Mouse (Mus musculus) kidney, embryonic 15.5 days (tissue): ENCODE measurements around the gene Nmral1. TPM values are rescaled to one million over a fixed set of nuclear protein-coding genes. Genes with fewer than 3 reads are reported as not detected.
"Not testable (repeated sequence)": the region's sequence is repeated elsewhere in the genome, so short reads cannot be mapped to it uniquely, and the experiment has no call there.

ENCODE experiments used
- ATAC-seq: fragments of 200-750 bp; cut with Nextera tagmentation; replicated peaks from 2 replicates; pipeline ENCODE4 v1.8.0; 2017; ENCODE audit warnings: moderate TSS enrichment; ENCODE audit not compliant: low FRiP score
- H3K27ac ChIP-seq: fragments of 300-500 bp; sonication (generic); 2 replicates; pipeline ENCODE4 v1.5.1; 2015; ENCODE audit warnings: mild to moderate bottlenecking, inconsistent platforms
- H3K27me3 ChIP-seq: fragments of 300-500 bp; sonication (generic); 2 replicates; pipeline ENCODE4 v1.6.1; 2015; ENCODE audit warnings: inconsistent platforms
- H3K36me3 ChIP-seq: fragments of 300-500 bp; sonication (generic); 2 replicates; pipeline ENCODE4 v1.6.1; 2015; ENCODE audit warnings: inconsistent platforms
- H3K4me1 ChIP-seq: fragments of 300-500 bp; sonication (generic); 2 replicates; pipeline ENCODE4 v1.6.1; 2015; ENCODE audit warnings: inconsistent platforms
- H3K4me2 ChIP-seq: fragments of 300-500 bp; sonication (generic); 2 replicates; pipeline ENCODE4 v1.6.1; 2015; ENCODE audit warnings: moderate library complexity, mild to moderate bottlenecking, inconsistent platforms
- H3K4me3 ChIP-seq: fragments of 300-500 bp; sonication (generic); replicated peaks from 2 replicates; pipeline ENCODE4 v1.5.1; 2015; ENCODE audit warnings: mild to moderate bottlenecking, inconsistent platforms
- H3K9ac ChIP-seq: fragments of 300-500 bp; sonication (generic); 2 replicates; pipeline ENCODE4 v1.6.1; 2015; ENCODE audit warnings: mild to moderate bottlenecking, inconsistent platforms
- H3K9me3 ChIP-seq: fragments of 300-500 bp; sonication (generic); replicated peaks from 2 replicates; pipeline ENCODE4 v1.6.1; 2016; ENCODE audit warnings: inconsistent platforms
- WGBS: fragments of 180-500 bp; shearing (Covaris S2); methylation state at CpG from one replicate; pipeline ENCODE4 v1.1.7; 2015; ENCODE audit warnings: mixed read lengths; 5-methylcytosine and 5-hydroxymethylcytosine counted together
- polyA plus RNA-seq: library from polyadenylated mRNA; unstranded; fragments of >200 nt; fragmentation: Nextera tagmentation; extraction: Ambion mirVana; gene quantifications from 2 replicates; pipeline ENCODE4 v1.2.1, GENCODE M21; 2015

Gene Nmral1
- 98.2 and 99.8 TPM in 2 replicates for polyA plus RNA-seq

DNA sequence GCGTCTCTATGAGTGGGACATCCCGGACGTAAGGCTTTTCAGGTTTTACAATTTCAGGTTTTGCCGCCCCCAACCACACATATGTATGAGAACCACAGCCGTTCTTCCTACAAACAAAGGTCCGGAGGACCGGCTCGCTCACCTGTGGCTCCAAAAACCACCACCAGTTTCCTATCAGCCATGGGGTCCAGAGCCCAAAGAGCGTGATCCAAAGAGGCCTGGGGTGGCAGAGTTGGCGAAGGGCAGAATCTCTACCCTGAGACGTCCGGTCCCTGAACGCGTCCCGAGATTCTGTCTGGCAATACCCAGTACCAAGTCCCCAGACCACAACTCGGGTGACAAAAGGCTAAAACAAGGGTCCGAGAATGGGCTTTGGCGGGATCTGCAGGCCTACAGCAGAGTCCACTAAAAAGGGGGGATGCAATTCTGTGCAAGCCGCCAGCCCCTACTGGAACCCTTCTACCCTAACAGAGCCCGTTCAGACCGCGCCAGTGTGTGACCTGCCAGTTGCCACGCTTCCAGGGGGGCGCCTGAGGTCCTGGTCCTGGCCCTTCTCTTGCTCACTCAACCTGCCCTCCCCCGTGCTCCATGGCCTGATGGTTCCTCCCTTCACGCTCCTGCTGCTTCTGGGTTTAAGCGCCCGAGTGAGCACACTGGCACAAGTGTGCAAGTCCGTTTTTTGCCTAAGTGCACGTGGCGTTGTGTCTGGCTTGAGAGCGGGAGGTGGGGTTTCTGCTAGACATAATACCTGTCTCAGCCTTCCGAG, at the start of gene Nmral1:
Nmral1 (minus strand) TSS at position 604 of the 766 bp plus-strand sequence.
- Histone ChIP-seq H3K4me3 (peak within 1 kb of the TSS; percentile 61), H3K4me2 (peak within 1 kb of the TSS; percentile 81), H3K9me3 (no peaks in the 10 kb centered on the region), H3K4me1 (peaks cover 20% of the 10 kb centered on the region), H3K27me3 (no peaks in the 10 kb centered on the region), H3K9ac (peak within 1 kb of the TSS; percentile 69), H3K36me3 (peaks cover 28% of the 10 kb centered on the region), H3K27ac (peak within 1 kb of the TSS; percentile 92)
- peak; percentile 94 for ATAC-seq
- WGBS = 10% methylated on average over 33 of the region's 33 CpGs

DNA sequence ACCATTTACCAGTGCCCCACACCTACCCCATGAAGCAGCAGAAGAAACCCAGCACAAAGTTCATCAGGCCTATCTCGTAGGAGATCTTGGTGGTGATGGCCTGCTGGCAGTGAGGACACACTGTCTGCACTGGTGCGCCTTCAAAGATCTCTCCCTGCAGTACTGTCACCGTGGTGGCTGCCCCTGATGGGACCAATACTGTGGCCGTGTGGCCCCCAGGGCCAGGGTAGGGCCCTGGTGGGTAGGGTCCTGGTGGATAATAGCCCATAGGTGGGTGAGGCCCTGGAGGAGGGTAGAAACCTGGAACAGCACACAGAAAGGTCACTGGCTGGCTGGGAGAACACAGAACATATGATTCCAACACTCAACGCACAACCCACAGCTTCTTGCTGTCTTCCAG, 49.6 kb upstream of the Nmral1 start:
- H3K27me3 ChIP-seq = no peaks in the 10 kb centered on the region
- 93% methylated on average over 5 of the region's 5 CpGs for WGBS
- H3K9me3 ChIP-seq = no peaks in the 10 kb centered on the region
- peaks cover 5% of the 10 kb centered on the region; the same call in 1 of the 2 replicates for H3K4me1 ChIP-seq
- no peak overlapping the region for H3K4me3 ChIP-seq
- no peak overlapping the region for H3K4me2 ChIP-seq
- H3K36me3 ChIP-seq = peaks cover 82% of the 10 kb centered on the region
- H3K9ac ChIP-seq = no peak overlapping the region
- no peak overlapping the region for H3K27ac ChIP-seq
- ATAC-seq = 0 out of 2 replicates have a peak, but pooled peaks have one; percentile 15

GRCm38 (mm10) chr16:4767012-4767790, 48.0 kb upstream of the Nmral1 start:
- Histone ChIP-seq H3K9me3 (no peaks in the 10 kb centered on the region), H3K4me1 (no peaks in the 10 kb centered on the region), H3K4me3 (no peak overlapping the region), H3K27ac (no peak overlapping the region), H3K4me2 (no peak overlapping the region), H3K27me3 (no peaks in the 10 kb centered on the region), H3K9ac (no peak overlapping the region), H3K36me3 (peaks cover 89% of the 10 kb centered on the region)
- WGBS = 77% methylated on average over 6 of the region's 6 CpGs
- ATAC-seq = no peak

GRCm38 (mm10) chr16:4765852-4766251, 46.7 kb upstream of the Nmral1 start:
- no peaks in the 10 kb centered on the region for H3K9me3 ChIP-seq
- H3K36me3 ChIP-seq = peaks cover 80% of the 10 kb centered on the region
- WGBS = 92% methylated on average over 2 of the region's 2 CpGs
- no peak overlapping the region for H3K4me2 ChIP-seq
- ATAC-seq = no peak
- no peak overlapping the region for H3K9ac ChIP-seq
- no peaks in the 10 kb centered on the region for H3K27me3 ChIP-seq
- no peak overlapping the region for H3K4me3 ChIP-seq
- no peak overlapping the region for H3K27ac ChIP-seq
- no peaks in the 10 kb centered on the region for H3K4me1 ChIP-seq

DNA sequence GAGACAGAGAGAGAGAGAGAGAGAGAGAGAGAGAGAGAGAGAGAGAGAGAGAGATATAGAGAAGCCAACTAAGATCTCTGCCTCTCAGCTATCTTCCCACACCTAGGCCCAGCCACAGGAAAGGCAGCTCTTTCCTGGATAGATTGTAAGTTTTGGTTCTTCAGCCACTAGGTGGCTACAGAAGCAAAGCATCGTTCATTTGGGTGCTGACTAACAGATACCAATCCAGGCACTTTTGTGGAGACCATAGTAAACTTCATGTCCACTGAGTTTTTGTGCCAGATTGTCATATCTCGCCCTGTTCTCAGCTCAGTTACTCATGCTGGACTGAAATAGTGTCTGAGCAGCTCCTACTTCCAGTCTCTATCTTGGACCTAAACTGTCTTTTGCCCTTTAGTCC, 44.1 kb upstream of the Nmral1 start:
- Histone ChIP-seq H3K9ac (no peak overlapping the region), H3K36me3 (peaks cover 54% of the 10 kb centered on the region), H3K27me3 (no peaks in the 10 kb centered on the region), H3K9me3 (no peaks in the 10 kb centered on the region), H3K27ac (peak overlapping the region; percentile 10; the same call in 1 of the 2 replicates), H3K4me1 (no peaks in the 10 kb centered on the region), H3K4me2 (no peak overlapping the region), H3K4me3 (no peak overlapping the region)
- WGBS = 40% methylated on average over 2 of the region's 2 CpGs
- no peak for ATAC-seq

DNA sequence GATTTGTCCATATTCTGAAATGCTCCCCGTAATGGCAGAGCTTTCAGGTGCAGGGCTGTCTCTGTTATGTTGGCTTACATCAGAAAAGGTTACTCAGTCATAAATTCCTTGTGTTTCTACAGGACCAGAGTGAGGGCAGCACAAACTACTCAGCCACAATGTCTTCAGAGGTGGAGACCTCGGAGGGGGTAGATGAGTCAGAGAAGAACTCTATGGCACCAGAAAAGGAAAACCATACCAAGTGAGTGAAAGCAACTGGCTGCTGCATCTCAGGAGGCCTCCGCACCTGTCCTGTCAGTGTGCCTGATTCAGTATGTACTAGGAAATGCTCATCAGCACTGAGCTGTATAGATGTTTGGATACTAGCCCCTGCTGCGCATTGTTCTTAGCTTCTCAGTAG, 43.3 kb upstream of the Nmral1 start:
- H3K9me3 ChIP-seq = no peaks in the 10 kb centered on the region
- no peaks in the 10 kb centered on the region for H3K27me3 ChIP-seq
- peaks cover 46% of the 10 kb centered on the region for H3K36me3 ChIP-seq
- no peak overlapping the region for H3K4me2 ChIP-seq
- no peak overlapping the region for H3K9ac ChIP-seq
- no peak for ATAC-seq
- peaks cover 5% of the 10 kb centered on the region; the same call in 1 of the 2 replicates for H3K4me1 ChIP-seq
- WGBS = 93% methylated on average over 4 of the region's 4 CpGs
- no peak overlapping the region for H3K4me3 ChIP-seq
- no peak overlapping the region for H3K27ac ChIP-seq

- Histone ChIP-seq H3K27ac (peak overlapping the region; percentile 73), H3K4me1 (peaks cover 11% of the 10 kb centered on the region; the same call in 1 of the 2 replicates), H3K4me2 (peak overlapping the region; percentile 55), H3K9ac (peak overlapping the region; percentile 36; the same call in 1 of the 2 replicates), H3K4me3 (peak overlapping the region; percentile 46)
- H3K27me3 ChIP-seq, H3K9me3 ChIP-seq, H3K36me3 ChIP-seq: not testable (repeated sequence)
- ATAC-seq = peak; percentile 88
- 3% methylated on average over 35 of the region's 42 CpGs for WGBS
Observed at GRCm38 (mm10) chr16:4756660-4757335, 37.6 kb upstream of the Nmral1 start.

- no peak overlapping the region for H3K4me3 ChIP-seq
- ATAC-seq = no peak
- H3K4me2 ChIP-seq = no peak overlapping the region
- WGBS = 53% methylated on average over 3 of the region's 3 CpGs
- peaks cover 11% of the 10 kb centered on the region; the same call in 1 of the 2 replicates for H3K4me1 ChIP-seq
- no peaks in the 10 kb centered on the region; the same call in 1 of the 2 replicates for H3K9me3 ChIP-seq
- H3K9ac ChIP-seq = no peak overlapping the region
- peaks cover 14% of the 10 kb centered on the region for H3K36me3 ChIP-seq
- no peaks in the 10 kb centered on the region for H3K27me3 ChIP-seq
- no peak overlapping the region for H3K27ac ChIP-seq
Observed at GRCm38 (mm10) chr16:4754045-4754444, 34.9 kb upstream of the Nmral1 start.

GRCm38 (mm10) chr16:4752155-4752554, 33.0 kb upstream of the Nmral1 start:
- Histone ChIP-seq H3K4me1 (peaks cover 4% of the 10 kb centered on the region; the same call in 1 of the 2 replicates), H3K9ac (no peak overlapping the region), H3K27ac (no peak overlapping the region), H3K4me3 (no peak overlapping the region), H3K4me2 (no peak overlapping the region), H3K27me3 (no peaks in the 10 kb centered on the region), H3K36me3 (peaks cover 14% of the 10 kb centered on the region), H3K9me3 (no peaks in the 10 kb centered on the region; the same call in 1 of the 2 replicates)
- no peak for ATAC-seq
- 89% methylated on average over 3 of the region's 3 CpGs for WGBS

- H3K27me3 ChIP-seq = no peaks in the 10 kb centered on the region
- no peak overlapping the region for H3K4me2 ChIP-seq
- peaks cover 7% of the 10 kb centered on the region; the same call in 1 of the 2 replicates for H3K9me3 ChIP-seq
- no peak overlapping the region for H3K4me3 ChIP-seq
- no peak overlapping the region for H3K9ac ChIP-seq
- WGBS = 92% methylated on average over 1 of the region's 1 CpGs
- H3K4me1 ChIP-seq = no peaks in the 10 kb centered on the region
- peaks cover 10% of the 10 kb centered on the region for H3K36me3 ChIP-seq
- no peak overlapping the region for H3K27ac ChIP-seq
- ATAC-seq = no peak
Observed at GRCm38 (mm10) chr16:4742186-4742585, 23.0 kb upstream of the Nmral1 start.

GRCm38 (mm10) chr16:4739994-4740393, 20.8 kb upstream of the Nmral1 start:
- no peak overlapping the region for H3K9ac ChIP-seq
- H3K4me1 ChIP-seq = no peaks in the 10 kb centered on the region
- H3K9me3 ChIP-seq = peaks cover 7% of the 10 kb centered on the region; the same call in 1 of the 2 replicates
- H3K36me3 ChIP-seq = peaks cover 10% of the 10 kb centered on the region
- H3K4me2 ChIP-seq = no peak overlapping the region
- H3K27me3 ChIP-seq = no peaks in the 10 kb centered on the region
- no peak for ATAC-seq
- 90% methylated on average over 2 of the region's 2 CpGs for WGBS
- H3K4me3 ChIP-seq = no peak overlapping the region
- no peak overlapping the region for H3K27ac ChIP-seq
